Mouse (Mus musculus): ENCODE data around the gene Ccdc92. TPM values are rescaled to one million over a fixed set of nuclear protein-coding genes. Genes with fewer than 3 reads are reported as not detected.
A peak's percentile ranks its signal among the peaks of the same experiment; 100 is the strongest.

Gene Ccdc92
- polyA plus RNA-seq, 1 experiment from 2014 or later = 8.1 TPM

DNA sequence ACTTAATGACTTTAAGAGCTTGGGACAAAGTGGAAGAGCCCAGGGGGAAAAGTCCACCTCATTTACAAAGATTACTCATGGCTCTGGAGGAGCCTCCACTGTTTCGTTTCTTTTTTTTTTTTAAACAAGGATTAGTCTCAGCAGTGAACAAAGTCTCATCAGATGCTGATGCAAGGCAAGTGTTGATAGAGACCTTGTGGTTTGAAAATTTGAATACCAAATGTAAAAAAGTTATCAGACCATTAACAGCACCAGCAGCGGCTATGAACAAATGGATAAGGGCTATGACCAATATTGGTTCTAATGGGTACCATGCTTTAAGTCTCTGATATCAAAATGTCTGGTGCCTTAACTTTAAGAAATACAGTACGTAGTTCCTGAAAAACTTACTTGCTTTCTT is 13.2 kb downstream of the Ccdc92 start:
- H3K4me1 ChIP-seq = peaks cover 17% of the 10 kb centered on the region
- H3K4me3 ChIP-seq = no peak overlapping the region
- no peak for DNase-seq (ENCODE audit: low spot score)
- no peaks in the 10 kb centered on the region for H3K9me3 ChIP-seq (replicated peaks)
- 89% methylated on average over 3 of the region's 3 CpGs for WGBS
- H3K27me3 ChIP-seq (ENCODE audit: low read depth, poor library complexity, severe bottlenecking) = no peaks in the 10 kb centered on the region
- H3K36me3 ChIP-seq = no peaks in the 10 kb centered on the region
- H3K27ac ChIP-seq = no peak overlapping the region

DNA sequence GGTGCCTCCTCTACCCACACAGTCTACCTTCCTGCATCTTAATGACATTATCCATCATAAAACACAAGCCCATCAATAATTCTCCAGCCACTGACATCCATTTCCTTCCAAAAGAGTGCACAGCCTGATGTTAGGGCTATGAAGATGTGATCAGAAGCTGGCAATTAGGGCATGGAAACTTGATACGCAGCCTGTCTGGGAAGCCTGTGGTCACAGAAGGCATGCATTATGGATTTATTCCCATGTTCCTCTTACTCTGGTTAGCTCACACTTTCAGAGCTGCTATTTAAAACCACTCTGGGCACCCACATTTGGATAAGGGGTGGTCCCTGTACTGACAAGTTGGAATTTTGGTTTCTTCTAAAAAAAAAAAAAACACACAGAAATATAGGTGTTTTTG is 15.2 kb downstream of the Ccdc92 start:
- no peak for DNase-seq (ENCODE audit: low spot score)
- H3K9me3 ChIP-seq (replicated peaks) = no peaks in the 10 kb centered on the region
- WGBS = 67% methylated on average over 1 of the region's 1 CpGs
- H3K4me1 ChIP-seq = peaks cover 14% of the 10 kb centered on the region
- H3K27ac ChIP-seq = no peak overlapping the region
- H3K27me3 ChIP-seq (ENCODE audit: low read depth, poor library complexity, severe bottlenecking) = no peaks in the 10 kb centered on the region
- no peak overlapping the region for H3K4me3 ChIP-seq
- H3K36me3 ChIP-seq = no peaks in the 10 kb centered on the region

DNA sequence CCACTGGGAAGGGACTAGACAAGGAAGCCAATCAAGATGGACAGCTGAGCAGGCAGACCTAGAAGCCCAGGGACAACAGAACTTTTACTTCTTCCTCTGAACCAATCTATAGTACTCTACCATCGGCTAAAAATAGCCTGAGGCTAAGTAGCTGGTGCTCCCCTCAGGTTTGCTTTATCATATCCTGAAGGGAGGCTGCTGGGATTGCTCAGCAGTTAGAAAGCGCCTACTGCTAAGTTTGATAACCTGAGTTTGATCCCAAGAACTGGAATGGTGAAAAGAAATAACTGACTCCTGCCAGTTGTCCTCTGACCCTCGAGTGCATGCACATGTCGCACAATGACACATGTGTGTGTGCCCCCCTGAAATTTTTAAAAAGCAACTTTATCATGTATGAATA is 17.3 kb downstream of the Ccdc92 start:
- no peak for DNase-seq (ENCODE audit: low spot score)
- no peak overlapping the region for H3K27ac ChIP-seq
- no peak overlapping the region for H3K4me3 ChIP-seq

DNA sequence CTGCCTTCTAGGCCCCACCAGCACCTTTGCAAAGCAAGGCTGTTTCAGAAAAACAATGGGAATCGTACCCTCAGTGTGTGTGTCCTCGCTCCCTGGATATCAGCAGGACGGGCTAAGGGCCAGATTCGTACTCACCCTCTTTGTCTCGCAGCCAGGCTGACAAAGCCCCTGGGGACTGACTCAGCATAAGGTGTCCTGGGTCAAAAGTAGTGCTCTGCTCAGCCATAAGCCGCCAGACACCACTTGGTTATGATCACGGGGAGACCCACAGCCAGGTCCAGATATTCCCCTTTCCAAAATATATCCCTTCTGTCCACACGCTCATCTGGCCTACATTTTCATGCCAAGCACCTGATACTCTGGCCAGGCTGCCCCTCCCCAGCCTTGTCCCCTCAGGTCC is 18.8 kb downstream of the Ccdc92 start:
- WGBS = 86% methylated on average over 8 of the region's 8 CpGs

More for the DNA sequence above, 17.3 kb downstream of the Ccdc92 start:
- H3K36me3 ChIP-seq = no peaks in the 10 kb centered on the region
- no peaks in the 10 kb centered on the region for H3K27me3 ChIP-seq (ENCODE audit: low read depth, poor library complexity, severe bottlenecking)
- peaks cover 10% of the 10 kb centered on the region for H3K4me1 ChIP-seq
- no peaks in the 10 kb centered on the region for H3K9me3 ChIP-seq (replicated peaks)
- WGBS = 86% methylated on average over 4 of the region's 4 CpGs

DNA sequence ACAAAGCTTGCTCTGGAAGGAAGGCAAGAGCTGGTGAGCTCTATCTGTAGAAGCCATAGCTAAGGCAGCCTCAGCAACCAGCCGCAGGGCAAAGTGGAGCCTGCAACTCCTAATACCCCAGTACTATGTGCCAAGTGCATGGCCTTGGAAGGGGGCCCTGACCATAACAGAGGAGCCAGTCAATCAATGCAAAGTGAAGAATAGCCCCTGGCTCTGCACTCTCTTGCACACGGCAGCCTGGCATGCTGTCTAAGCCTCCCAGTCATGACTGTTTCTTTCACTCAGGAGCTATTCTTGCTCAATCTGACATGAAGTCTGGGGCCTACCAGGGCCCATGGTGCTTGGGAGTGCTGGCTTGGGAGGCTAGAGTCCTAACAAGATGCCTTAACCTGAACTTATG is 21.6 kb downstream of the Ccdc92 start:
- Histone ChIP-seq H3K27me3 (ENCODE audit: low read depth, poor library complexity, severe bottlenecking) (no peaks in the 10 kb centered on the region), H3K4me3 (no peak overlapping the region), H3K36me3 (0 out of 2 replicates have a peak, but pooled peaks cover 4% of the 10 kb centered on the region), H3K9me3 (replicated peaks) (no peaks in the 10 kb centered on the region), H3K27ac (no peak overlapping the region), H3K4me1 (no peaks in the 10 kb centered on the region)
- DNase-seq (ENCODE audit: low spot score) = no peak
- WGBS = 96% methylated on average over 2 of the region's 2 CpGs

More for the DNA sequence above, 18.8 kb downstream of the Ccdc92 start:
- H3K9me3 ChIP-seq (replicated peaks) = no peaks in the 10 kb centered on the region
- H3K36me3 ChIP-seq = 0 out of 2 replicates have a peak, but pooled peaks cover 4% of the 10 kb centered on the region
- H3K4me1 ChIP-seq = peaks cover 10% of the 10 kb centered on the region
- H3K27ac ChIP-seq = no peak overlapping the region
- no peak for DNase-seq (ENCODE audit: low spot score)
- H3K27me3 ChIP-seq (ENCODE audit: low read depth, poor library complexity, severe bottlenecking) = no peaks in the 10 kb centered on the region
- H3K4me3 ChIP-seq = no peak overlapping the region

DNA sequence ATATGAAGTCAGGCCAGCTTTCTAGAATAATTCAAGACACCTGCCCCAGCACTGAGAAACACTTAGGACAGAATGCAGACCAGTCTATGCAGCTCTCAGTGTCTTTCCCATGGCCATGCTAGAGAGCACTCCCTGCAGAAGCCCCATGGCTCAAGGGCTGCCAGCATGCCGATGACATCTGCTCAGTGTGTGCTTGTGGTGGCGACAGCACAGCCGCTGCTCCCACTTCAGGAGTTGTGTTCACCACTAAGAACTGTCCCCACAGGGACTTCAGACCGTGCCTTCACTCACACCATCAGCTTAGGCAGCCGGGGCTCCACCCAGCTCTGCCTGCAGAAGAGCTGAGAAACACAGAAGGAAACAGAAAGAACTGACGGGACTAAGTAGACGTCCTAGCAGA is 22.0 kb downstream of the Ccdc92 start:
- H3K27ac ChIP-seq = no peak overlapping the region
- no peak overlapping the region for H3K4me3 ChIP-seq
- WGBS = 85% methylated on average over 7 of the region's 7 CpGs
- no peaks in the 10 kb centered on the region for H3K4me1 ChIP-seq
- peaks cover 9% of the 10 kb centered on the region; the same call in 1 of the 2 replicates for H3K36me3 ChIP-seq
- no peak for DNase-seq (ENCODE audit: low spot score)
- no peaks in the 10 kb centered on the region for H3K9me3 ChIP-seq (replicated peaks)
- H3K27me3 ChIP-seq (ENCODE audit: low read depth, poor library complexity, severe bottlenecking) = no peaks in the 10 kb centered on the region

DNA sequence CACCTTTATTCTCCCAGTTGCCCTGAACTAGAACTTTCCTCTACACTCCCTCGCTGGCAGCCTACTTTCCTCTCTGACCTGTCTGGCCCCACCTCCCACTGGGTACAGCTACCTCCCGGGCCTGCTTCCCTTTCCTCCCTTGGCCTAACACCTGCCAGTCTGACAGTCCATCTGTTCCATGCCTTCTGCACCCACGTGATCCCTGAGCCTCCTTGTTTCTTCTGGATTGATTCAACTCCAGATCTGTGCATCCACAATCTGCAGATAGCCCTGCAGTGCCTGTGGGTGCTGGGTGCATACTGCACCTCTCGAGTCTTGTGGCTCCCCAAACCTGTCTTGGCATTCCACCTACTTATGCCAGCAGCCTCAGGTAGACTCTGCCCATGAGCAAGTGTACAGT is 25.6 kb downstream of the Ccdc92 start:
- Histone ChIP-seq H3K4me1 (no peaks in the 10 kb centered on the region), H3K27ac (no peak overlapping the region), H3K9me3 (replicated peaks) (no peaks in the 10 kb centered on the region), H3K36me3 (peaks cover 9% of the 10 kb centered on the region; the same call in 1 of the 2 replicates), H3K4me3 (no peak overlapping the region), H3K27me3 (ENCODE audit: low read depth, poor library complexity, severe bottlenecking) (no peaks in the 10 kb centered on the region)
- 76% methylated on average over 4 of the region's 4 CpGs for WGBS
- DNase-seq (ENCODE audit: low spot score) = no peak

DNA sequence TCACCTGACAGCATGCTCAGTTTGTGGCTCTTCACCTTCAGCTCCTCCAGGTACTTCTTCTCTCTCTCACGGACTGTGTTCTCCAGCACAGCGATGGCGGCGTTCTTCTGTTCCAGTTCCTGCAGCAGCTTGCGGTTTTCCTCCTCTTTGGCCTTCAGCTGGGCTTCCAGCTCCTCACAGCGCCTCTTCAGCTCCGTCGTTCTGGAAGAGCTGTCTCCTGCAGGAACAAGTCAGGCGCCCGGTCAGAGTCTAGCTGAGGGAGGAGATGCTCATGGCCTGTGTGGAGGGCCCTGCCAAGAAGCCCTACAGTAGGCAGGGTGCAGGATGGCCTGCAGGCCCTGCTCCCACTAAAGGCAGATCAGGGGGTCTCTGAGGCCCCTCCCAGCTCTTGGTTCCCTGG is 26.1 kb downstream of the Ccdc92 start:
- Histone ChIP-seq H3K4me3 (no peak overlapping the region), H3K27me3 (ENCODE audit: low read depth, poor library complexity, severe bottlenecking) (no peaks in the 10 kb centered on the region)
- WGBS = 93% methylated on average over 10 of the region's 10 CpGs

DNA sequence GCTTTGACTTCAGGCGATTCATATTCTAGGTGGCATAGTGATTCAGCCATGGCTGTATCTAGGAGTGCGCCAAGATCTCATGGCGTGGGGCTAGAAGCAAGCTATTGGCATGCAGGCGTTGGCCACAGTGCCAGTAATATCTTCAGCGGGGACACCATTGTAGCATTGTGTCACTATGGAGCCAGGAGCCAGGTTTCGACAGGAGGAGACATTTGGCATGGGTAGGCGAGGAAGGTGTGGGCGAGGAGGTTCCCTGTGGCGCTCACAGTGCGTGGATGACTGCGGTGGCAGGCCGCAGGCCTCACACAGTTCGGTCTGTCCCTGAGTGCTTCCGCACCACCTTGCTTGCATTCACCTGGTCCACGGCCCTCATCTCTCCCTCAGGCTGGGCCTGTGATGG is 27.0 kb downstream of the Ccdc92 start:
- no peaks in the 10 kb centered on the region for H3K4me1 ChIP-seq
- no peaks in the 10 kb centered on the region for H3K27me3 ChIP-seq (ENCODE audit: low read depth, poor library complexity, severe bottlenecking)
- no peak overlapping the region for H3K4me3 ChIP-seq
- H3K27ac ChIP-seq = peak overlapping the region; percentile 39; the same call in 1 of the 2 replicates
- H3K36me3 ChIP-seq = peaks cover 9% of the 10 kb centered on the region; the same call in 1 of the 2 replicates
- no peaks in the 10 kb centered on the region for H3K9me3 ChIP-seq (replicated peaks)
- 96% methylated on average over 15 of the region's 15 CpGs for WGBS
- DNase-seq (ENCODE audit: low spot score) = no peak

More for the DNA sequence above, 26.1 kb downstream of the Ccdc92 start:
- Histone ChIP-seq H3K9me3 (replicated peaks) (no peaks in the 10 kb centered on the region), H3K36me3 (peaks cover 9% of the 10 kb centered on the region; the same call in 1 of the 2 replicates), H3K4me1 (no peaks in the 10 kb centered on the region), H3K27ac (no peak overlapping the region; the same call in 1 of the 2 replicates)
- no peak for DNase-seq (ENCODE audit: low spot score)

DNA sequence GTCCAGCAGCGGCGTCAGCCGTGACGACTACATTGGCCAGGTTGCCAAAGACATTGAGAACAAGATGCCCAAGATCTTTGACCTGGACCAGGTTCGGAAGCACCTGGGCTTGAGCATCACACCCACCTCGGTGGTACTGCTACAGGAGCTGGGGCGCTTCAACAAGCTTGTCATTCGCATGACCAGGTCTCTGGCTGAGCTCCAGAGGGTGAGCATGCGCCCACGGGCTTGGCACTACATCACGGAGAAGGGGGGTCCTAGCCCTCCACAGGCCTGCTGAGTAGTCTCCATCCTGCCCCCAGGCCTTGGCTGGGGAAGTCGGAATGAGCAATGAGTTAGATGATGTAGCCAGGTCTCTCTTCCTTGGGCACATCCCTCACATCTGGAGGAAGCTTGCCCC is 31.9 kb downstream of the Ccdc92 start:
- Histone ChIP-seq H3K27ac (no peak overlapping the region), H3K36me3 (peaks cover 2% of the 10 kb centered on the region; the same call in 1 of the 2 replicates), H3K27me3 (ENCODE audit: low read depth, poor library complexity, severe bottlenecking) (no peaks in the 10 kb centered on the region), H3K4me3 (no peak overlapping the region), H3K9me3 (replicated peaks) (no peaks in the 10 kb centered on the region), H3K4me1 (no peaks in the 10 kb centered on the region)
- WGBS = 95% methylated on average over 12 of the region's 12 CpGs
- no peak for DNase-seq (ENCODE audit: low spot score)

DNA sequence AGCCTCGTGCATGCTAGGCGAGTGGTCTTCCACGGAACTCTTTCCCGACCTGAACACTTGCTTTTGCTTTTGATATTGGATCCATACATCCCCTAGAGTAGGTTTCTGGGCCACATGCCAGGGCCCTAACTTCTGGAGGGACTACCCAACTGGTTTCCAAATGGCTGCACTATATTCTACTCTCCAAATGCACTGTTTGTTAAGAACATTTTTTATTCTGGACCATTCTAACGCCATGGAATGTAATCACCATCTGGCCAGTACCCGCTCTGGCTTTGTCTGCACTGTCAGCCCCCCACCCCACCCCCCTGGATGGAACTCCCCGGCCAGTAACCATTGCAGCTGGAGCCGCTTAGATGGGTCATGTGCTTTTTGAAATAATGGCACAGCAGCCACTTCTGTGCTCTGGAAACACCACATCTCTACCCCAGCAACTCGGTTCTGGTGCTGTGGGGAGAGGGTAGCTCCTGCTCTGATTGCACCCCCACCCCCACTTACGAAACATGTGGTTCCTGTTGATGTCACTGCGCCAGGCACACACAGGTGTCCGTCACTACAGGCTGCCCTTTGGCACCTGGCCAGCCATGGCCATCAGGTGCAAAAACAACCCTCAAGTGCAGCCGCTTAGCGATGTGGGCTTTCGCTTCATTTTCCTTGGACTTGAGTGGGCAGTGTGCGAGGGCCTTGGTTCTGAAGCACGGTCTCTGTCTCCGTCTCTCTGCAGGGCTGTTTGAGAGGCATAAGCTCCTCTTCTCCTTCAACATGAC is 39.9 kb downstream of the Ccdc92 start:
- Histone ChIP-seq H3K36me3 (no peaks in the 10 kb centered on the region), H3K4me1 (no peaks in the 10 kb centered on the region), H3K27ac (no peak overlapping the region), H3K9me3 (replicated peaks) (no peaks in the 10 kb centered on the region), H3K4me3 (no peak overlapping the region), H3K27me3 (ENCODE audit: low read depth, poor library complexity, severe bottlenecking) (no peaks in the 10 kb centered on the region)
- no peak for DNase-seq (ENCODE audit: low spot score)
- WGBS = 87% methylated on average over 18 of the region's 18 CpGs

DNA sequence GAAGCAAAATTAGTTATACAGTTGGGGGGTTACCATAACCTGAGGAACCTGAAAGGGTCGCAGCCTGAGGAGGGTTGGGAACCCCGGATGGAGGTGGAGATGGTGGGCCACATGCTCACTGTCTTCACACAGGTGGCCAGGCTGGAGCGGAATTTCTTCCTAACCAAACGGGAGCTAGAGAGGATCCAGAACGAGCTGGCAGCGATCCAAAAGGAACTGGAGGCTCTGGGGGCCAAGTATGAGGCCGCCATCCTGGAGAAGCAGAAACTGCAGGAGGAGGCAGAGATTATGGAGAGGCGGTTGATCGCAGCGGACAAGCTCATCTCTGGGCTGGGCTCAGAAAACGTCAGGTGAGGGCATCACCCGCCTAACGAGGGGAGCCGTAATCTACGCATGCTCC is 45.2 kb downstream of the Ccdc92 start:
- Histone ChIP-seq H3K4me3 (no peak overlapping the region), H3K9me3 (replicated peaks) (no peaks in the 10 kb centered on the region), H3K27ac (no peak overlapping the region), H3K4me1 (peaks cover 8% of the 10 kb centered on the region), H3K27me3 (ENCODE audit: low read depth, poor library complexity, severe bottlenecking) (no peaks in the 10 kb centered on the region), H3K36me3 (no peaks in the 10 kb centered on the region)
- WGBS = 87% methylated on average over 15 of the region's 15 CpGs
- no peak for DNase-seq (ENCODE audit: low spot score)

DNA sequence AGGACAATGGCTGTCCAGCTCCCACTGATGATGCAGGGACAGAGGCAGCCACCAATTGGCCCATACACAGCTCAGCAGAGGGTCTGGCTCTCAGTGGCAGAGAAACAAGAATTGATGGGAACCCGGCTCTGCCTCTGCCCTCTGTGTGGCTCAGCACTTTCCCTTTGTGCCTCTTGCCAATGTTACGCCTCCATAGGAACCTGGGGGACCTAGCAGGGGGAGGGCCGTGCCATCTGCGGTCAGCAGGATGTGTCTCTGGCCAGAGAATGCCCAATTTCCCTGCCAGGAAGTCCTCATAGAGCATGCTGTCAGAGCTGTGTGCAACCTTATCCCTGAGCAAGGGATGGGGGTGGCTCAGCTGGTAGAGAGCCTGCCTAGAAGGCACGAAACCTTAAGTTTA is 47.4 kb downstream of the Ccdc92 start:
- no peak overlapping the region for H3K4me3 ChIP-seq
- H3K9me3 ChIP-seq (replicated peaks) = no peaks in the 10 kb centered on the region
- 66% methylated on average over 5 of the region's 5 CpGs for WGBS

More for the DNA sequence above, 47.4 kb downstream of the Ccdc92 start:
- H3K27ac ChIP-seq = no peak overlapping the region
- peaks cover 8% of the 10 kb centered on the region for H3K4me1 ChIP-seq
- H3K36me3 ChIP-seq = no peaks in the 10 kb centered on the region
- no peaks in the 10 kb centered on the region for H3K27me3 ChIP-seq (ENCODE audit: low read depth, poor library complexity, severe bottlenecking)
- no peak for DNase-seq (ENCODE audit: low spot score)

All from limb, embryonic 10.5 days (tissue).